Mouse (Mus musculus) liver, embryonic 16.5 days (tissue): ENCODE measurements around the gene Mri1. TPM values are rescaled to one million over a fixed set of nuclear protein-coding genes. Genes with fewer than 3 reads are reported as not detected.

Source experiments
- ATAC-seq: fragments of 200-750 bp; cut with Nextera tagmentation; 2 replicates; pipeline ENCODE4 v1.8.0; 2017; ENCODE audit warnings: low read depth, mild to moderate bottlenecking, moderate number of reproducible peaks, moderate library complexity
- H3K27ac ChIP-seq: fragments of 300-500 bp; sonication (generic); 2 replicates; pipeline ENCODE4 v1.5.1; 2014; ENCODE audit warnings: mild to moderate bottlenecking, low read length
- H3K27me3 ChIP-seq: fragments of 300-500 bp; sonication (generic); 2 replicates; pipeline ENCODE4 v1.6.1; 2014; ENCODE audit warnings: low read depth, low read length, mixed read lengths; ENCODE audit not compliant: control insufficient read depth, insufficient read depth
- H3K36me3 ChIP-seq: fragments of 300-500 bp; sonication (generic); 2 replicates; pipeline ENCODE4 v1.6.1; 2014; ENCODE audit warnings: mild to moderate bottlenecking; ENCODE audit not compliant: control insufficient read depth, insufficient read depth
- H3K4me1 ChIP-seq: fragments of 300-500 bp; sonication (generic); 2 replicates; pipeline ENCODE4 v1.6.1; 2014; ENCODE audit warnings: low read depth, low read length, mixed read lengths; ENCODE audit not compliant: control insufficient read depth
- H3K4me2 ChIP-seq: fragments of 300-500 bp; sonication (generic); 2 replicates; pipeline ENCODE4 v1.6.1; 2014; ENCODE audit warnings: low read depth, low read length, mixed read lengths
- H3K4me3 ChIP-seq: fragments of 300-500 bp; sonication (generic); 2 replicates; pipeline ENCODE4 v1.5.1; 2014; ENCODE audit warnings: low read depth, mild to moderate bottlenecking, low read length
- H3K9ac ChIP-seq: fragments of 300-500 bp; sonication (generic); 2 replicates; pipeline ENCODE4 v1.6.1; 2014; ENCODE audit warnings: low read depth, low read length
- H3K9me3 ChIP-seq: fragments of 300-500 bp; sonication (generic); replicated peaks from 2 replicates; pipeline ENCODE4 v1.6.1; 2016; ENCODE audit warnings: low read length; ENCODE audit not compliant: control insufficient read depth
- WGBS: fragments of 180-500 bp; shearing (Covaris S2); extraction: QIAGEN DNeasy Blood & Tissue Kit; methylation state at CpG from one replicate; pipeline ENCODE4 v1.1.7; 2014; ENCODE audit not compliant: insufficient replicate concordance; 5-methylcytosine and 5-hydroxymethylcytosine counted together
- microRNA counts: library from miRNA; unstranded; fragments of <30 nt; microRNA quantifications from one replicate; lab custom pipeline; 2016
- microRNA-seq: library from miRNA; unstranded; fragments of <30 nt; microRNA quantifications from one replicate; pipeline ENCODE4, GENCODE M21; 2016
- polyA plus RNA-seq: library from polyadenylated mRNA; unstranded; fragments of >200 nt; fragmentation: Nextera tagmentation; extraction: Ambion mirVana; gene quantifications from 2 replicates; pipeline ENCODE4 v1.2.1, GENCODE M21; 2015

Gene Mri1
- polyA plus RNA-seq, 1 experiment from 2014 or later = 27.9 TPM

GRCm38 (mm10) chr8:84202466-84202865 lies 54.7 kb downstream of the Mri1 start:
- H3K9me3 ChIP-seq = no peaks in the 10 kb centered on the region
- H3K4me2 ChIP-seq = peak overlapping the region; percentile 62
- no peak overlapping the region for H3K9ac ChIP-seq
- ATAC-seq = no peak
- no peaks in the 10 kb centered on the region for H3K36me3 ChIP-seq
- H3K4me3 ChIP-seq = peak overlapping the region; percentile 1; the same call in 1 of the 2 replicates
- no peak overlapping the region for H3K27ac ChIP-seq
- H3K4me1 ChIP-seq = peaks cover 42% of the 10 kb centered on the region
- peaks cover 28% of the 10 kb centered on the region for H3K27me3 ChIP-seq
- whole genome bisulfite sequencing = 31% methylated on average over 9 of the region's 9 CpGs

DNA sequence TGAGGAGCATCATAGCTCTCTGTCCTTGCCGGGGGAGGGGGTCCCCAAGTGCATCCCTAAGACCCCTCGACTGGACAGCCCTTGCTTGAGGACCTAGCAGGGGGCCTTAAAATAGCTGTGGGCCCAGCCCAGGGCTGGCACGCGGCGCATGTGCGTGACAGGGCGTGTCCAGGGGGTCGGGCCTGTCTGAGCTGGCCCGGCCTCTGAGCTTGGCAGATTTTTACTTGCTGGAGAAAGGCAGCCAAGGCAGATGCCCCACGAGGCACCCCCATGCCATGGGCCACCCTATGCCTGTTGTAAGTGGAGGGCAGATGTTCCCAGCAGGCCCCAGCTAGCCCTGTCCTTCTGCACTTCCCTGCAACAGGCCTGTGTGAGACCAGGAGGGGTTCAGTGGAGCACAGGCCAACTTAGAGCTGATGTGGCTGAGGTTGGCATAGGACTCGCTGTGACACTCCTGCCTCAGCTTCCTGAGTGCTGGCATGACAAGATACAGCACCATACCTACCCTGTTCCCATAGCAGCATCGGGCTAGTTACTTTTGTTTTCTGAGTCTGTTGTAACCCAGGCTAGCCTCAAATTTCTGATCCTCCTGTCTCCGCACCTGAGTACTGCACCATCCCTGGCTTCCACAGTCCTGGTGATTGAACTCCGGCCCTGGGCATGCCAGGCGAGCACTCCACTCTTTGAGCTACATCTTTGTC lies 55.4 kb downstream of the Mri1 start:
- ATAC-seq = no peak
- peaks cover 28% of the 10 kb centered on the region for H3K27me3 ChIP-seq
- H3K4me1 ChIP-seq = peaks cover 42% of the 10 kb centered on the region
- WGBS = 22% methylated on average over 15 of the region's 15 CpGs
- H3K9me3 ChIP-seq = no peaks in the 10 kb centered on the region
- H3K27ac ChIP-seq = peak overlapping the region; percentile 62
- peak overlapping the region; percentile 62 for H3K4me2 ChIP-seq
- peak overlapping the region; percentile 72 for H3K9ac ChIP-seq
- no peaks in the 10 kb centered on the region for H3K36me3 ChIP-seq
- peak overlapping the region; percentile 66 for H3K4me3 ChIP-seq

- Histone ChIP-seq H3K4me1 (peaks cover 42% of the 10 kb centered on the region), H3K27me3 (peaks cover 28% of the 10 kb centered on the region), H3K9me3 (no peaks in the 10 kb centered on the region), H3K36me3 (no peaks in the 10 kb centered on the region), H3K27ac (peak overlapping the region; percentile 62), H3K4me3 (peak overlapping the region; percentile 66), H3K9ac (peak overlapping the region; percentile 72), H3K4me2 (peak overlapping the region; percentile 62)
- under 1% methylated on average over 46 of the region's 70 CpGs for WGBS
- peak; percentile 22; the same call in 1 of the 2 replicates for ATAC-seq
Measured at GRCm38 (mm10) chr8:84200652-84201544, 56.2 kb downstream of the Mri1 start.

GRCm38 (mm10) chr8:84200126-84200555 lies 57.0 kb downstream of the Mri1 start:
- Histone ChIP-seq H3K27me3 (peaks cover 28% of the 10 kb centered on the region), H3K27ac (no peak overlapping the region), H3K36me3 (no peaks in the 10 kb centered on the region), H3K9me3 (no peaks in the 10 kb centered on the region), H3K4me2 (peak overlapping the region; percentile 62), H3K4me3 (peak overlapping the region; percentile 66), H3K9ac (no peak overlapping the region), H3K4me1 (peaks cover 42% of the 10 kb centered on the region)
- ATAC-seq = no peak
- 29% methylated on average over 8 of the region's 8 CpGs for WGBS

MicroRNA genes within 50 kb of the gene (microRNA counts, 519-probe panel; counts per million panel counts)
- 3,185 counts per million, percentile 86 among the panel's probes with 10 or more counts for microRNA mmu-miR-23a (lab: Ali Mortazavi, UCI)
- microRNA mmu-miR-27a (lab: Ali Mortazavi, UCI) = 3,239 counts per million, percentile 87 among the panel's probes with 10 or more counts

Small RNAs within 50 kb of the gene (microRNA-seq; reads per million reads assigned to microRNA genes)
- 19,858 reads per million, percentile 96 among the genes with 10 or more reads in this experiment for gene Mir23a
- not detected for gene Mir24-2
- 318 reads per million, percentile 66 among the genes with 10 or more reads in this experiment for gene Mir27a
- not detected for gene Mir3074-2

Other genes with a start within 250 kb of the Mri1 start
- gene 2210011C24Rik, start 245.2 kb downstream of the Mri1 start, polyA plus RNA-seq = 0.13 TPM in 1 of 2 replicates, not detected in the other
- gene Palm3, start 235.9 kb downstream of the Mri1 start, polyA plus RNA-seq = 0.15 TPM in 1 of 2 replicates, not detected in the other
- gene Il27ra, start 214.7 kb downstream of the Mri1 start, polyA plus RNA-seq = 0.87 and 1.0 TPM in 2 replicates
- gene Rln3, start 212.3 kb downstream of the Mri1 start, polyA plus RNA-seq = 0.15 TPM in 1 of 2 replicates, not detected in the other
- 0.08 and 0.32 TPM in 2 replicates for gene Gm10643, start 192.2 kb downstream of the Mri1 start, polyA plus RNA-seq
- gene Rfx1, start 190.5 kb downstream of the Mri1 start, polyA plus RNA-seq = 2.0 and 2.7 TPM in 2 replicates
- 2.4 and 3.0 TPM in 2 replicates for gene Dcaf15, start 152.6 kb downstream of the Mri1 start, polyA plus RNA-seq
- 0.04 TPM in 1 of 2 replicates, not detected in the other for gene Podnl1, start 131.3 kb downstream of the Mri1 start, polyA plus RNA-seq
- gene Cc2d1a, start 109.4 kb downstream of the Mri1 start, polyA plus RNA-seq = 5.3 and 5.8 TPM in 2 replicates
- gene 4930432K21Rik, start 109.3 kb downstream of the Mri1 start, polyA plus RNA-seq = 0.26 and 0.28 TPM in 2 replicates
- not detected in 2 replicates for gene Nanos3, start 72.1 kb downstream of the Mri1 start, polyA plus RNA-seq
- gene Zswim4, start 20.3 kb downstream of the Mri1 start, polyA plus RNA-seq = 2.2 and 2.8 TPM in 2 replicates
- 175 and 185 TPM in 2 replicates for gene D8Ertd738e, start 7.6 kb downstream of the Mri1 start, polyA plus RNA-seq
- gene Ccdc130, start 13.1 kb upstream of the Mri1 start, polyA plus RNA-seq = 5.6 and 6.2 TPM in 2 replicates
- gene Cacna1a, start 131.1 kb upstream of the Mri1 start, polyA plus RNA-seq = 0.16 and 0.32 TPM in 2 replicates